Mouse (Mus musculus) liver, postnatal 0 days (tissue): ENCODE measurements around the gene Hoxd10.

ENCODE experiments used
- CTCF ChIP-seq: sonication (generic); IDR thresholded peaks from 2 replicates; pipeline ENCODE4 v1.5.1; 2016; ENCODE audit warnings: antibody characterized with exemption, low read depth
- EP300 ChIP-seq: IDR thresholded peaks from 2 replicates; pipeline ENCODE4 v1.6.1; 2016; ENCODE audit warnings: antibody characterized with exemption, low read depth, mild to moderate bottlenecking

GRCm38 (mm10) chr2:74691995-74692807 lies 477 bp downstream of the Hoxd10 start:
- TF ChIP-seq CTCF (no peak), EP300 (no peak)
